Mouse (Mus musculus) 3134 (cell line): ENCODE results near the gene Stum.

Source experiments
- DNase-seq: peaks from one replicate; pipeline ENCODE4 v3.0.0-alpha.2; 2011; ENCODE audit warnings: low spot score; ENCODE audit not compliant: insufficient read length; ENCODE audit errors: extremely low read depth

Gene Stum

GRCm38 (mm10) chr1:180407727-180408719, 75.3 kb downstream of the Stum start:
- DNase-seq = no peak

- peak; percentile 43 for DNase-seq
These were observed 76.1 kb downstream of the Stum start for GRCm38 (mm10) chr1:180407171-180407671.

GRCm38 (mm10) chr1:180406336-180407035, 76.8 kb downstream of the Stum start:
- no peak for DNase-seq

GRCm38 (mm10) chr1:180405576-180406335, 77.5 kb downstream of the Stum start:
- no peak for DNase-seq

- DNase-seq = no peak
These were observed 78.6 kb downstream of the Stum start for GRCm38 (mm10) chr1:180404706-180405105.

GRCm38 (mm10) chr1:180403694-180404606, 79.4 kb downstream of the Stum start:
- no peak for DNase-seq

GRCm38 (mm10) chr1:180403357-180403693, 80.0 kb downstream of the Stum start:
- no peak for DNase-seq

- no peak for DNase-seq
These were observed 80.7 kb downstream of the Stum start for GRCm38 (mm10) chr1:180402481-180403081.

GRCm38 (mm10) chr1:180401725-180402124, 81.6 kb downstream of the Stum start:
- DNase-seq = no peak

GRCm38 (mm10) chr1:180400691-180401455, 82.4 kb downstream of the Stum start:
- DNase-seq = no peak

- DNase-seq = no peak
These were observed 84.9 kb downstream of the Stum start for GRCm38 (mm10) chr1:180398446-180398845.

- no peak for DNase-seq
These were observed 85.6 kb downstream of the Stum start for GRCm38 (mm10) chr1:180397734-180398133.

- DNase-seq = no peak
These were observed 89.4 kb downstream of the Stum start for GRCm38 (mm10) chr1:180393873-180394272.

GRCm38 (mm10) chr1:180393017-180393797, 90.1 kb downstream of the Stum start:
- DNase-seq = no peak

- no peak for DNase-seq
These were observed 91.0 kb downstream of the Stum start for GRCm38 (mm10) chr1:180392137-180392798.

GRCm38 (mm10) chr1:180391575-180391945, 91.7 kb downstream of the Stum start:
- DNase-seq = no peak

- no peak for DNase-seq
These were observed 92.3 kb downstream of the Stum start for GRCm38 (mm10) chr1:180390746-180391574.
